Mouse (Mus musculus): Measurements from ENCODE around the gene Tdrd7. TPM values are rescaled to one million over a fixed set of nuclear protein-coding genes. Genes with fewer than 3 reads are reported as not detected.

The Tdrd7 gene
- polyA plus RNA-seq, 1 experiment = 22.2 TPM

DNA sequence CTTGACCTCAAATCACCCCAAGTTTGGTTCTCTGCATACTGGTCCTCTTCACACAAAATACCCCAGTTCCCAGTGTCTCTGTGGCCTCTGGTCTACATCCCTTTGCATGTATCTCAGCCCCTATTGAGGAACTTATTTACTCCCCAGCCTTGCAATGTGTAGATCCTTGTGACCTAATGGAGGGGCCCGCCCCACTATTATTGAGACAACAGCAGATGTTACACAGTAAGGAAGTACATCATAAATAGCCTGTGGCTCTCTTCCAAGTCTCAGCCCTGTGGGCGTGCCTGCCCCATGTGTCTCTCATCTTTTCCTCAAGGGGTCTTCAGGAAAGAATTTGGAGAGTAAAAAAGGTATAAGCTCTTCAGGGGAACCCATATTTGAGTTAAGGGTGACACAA is 111.8 kb downstream of the Tdrd7 start:
- no peak overlapping the region for H3K4me3 ChIP-seq (ENCODE audit: insufficient read depth, low read depth, low read length)
- no peak overlapping the region for H3K27ac ChIP-seq (replicated peaks; ENCODE audit: low read depth, low read length)
- H3K4me1 ChIP-seq (ENCODE audit: control insufficient read depth, insufficient read depth, insufficient read length, low read length) = no peaks in the 10 kb centered on the region

DNA sequence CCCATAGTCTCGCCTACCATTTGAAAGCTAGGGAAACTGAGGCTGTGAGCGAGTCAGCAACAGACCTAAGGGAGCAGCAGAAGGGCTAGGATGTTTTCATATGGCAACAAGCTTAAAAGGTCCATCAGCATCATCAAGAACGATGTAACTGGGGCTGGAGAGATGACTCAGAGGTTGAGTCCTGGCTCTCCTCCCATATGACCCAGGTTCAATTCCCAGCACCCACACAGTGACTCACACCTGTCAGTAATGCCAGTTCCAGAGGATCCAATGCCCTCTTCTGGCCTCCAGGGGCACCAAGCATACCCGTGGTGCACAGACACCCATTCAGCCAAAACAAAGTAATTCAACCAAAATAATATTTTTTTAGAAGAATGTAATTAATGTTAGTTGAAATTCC is 115.1 kb downstream of the Tdrd7 start:
- Histone ChIP-seq H3K27ac (replicated peaks; ENCODE audit: low read depth, low read length) (no peak overlapping the region), H3K4me1 (ENCODE audit: control insufficient read depth, insufficient read depth, insufficient read length, low read length) (no peaks in the 10 kb centered on the region), H3K4me3 (ENCODE audit: insufficient read depth, low read depth, low read length) (no peak overlapping the region)

DNA sequence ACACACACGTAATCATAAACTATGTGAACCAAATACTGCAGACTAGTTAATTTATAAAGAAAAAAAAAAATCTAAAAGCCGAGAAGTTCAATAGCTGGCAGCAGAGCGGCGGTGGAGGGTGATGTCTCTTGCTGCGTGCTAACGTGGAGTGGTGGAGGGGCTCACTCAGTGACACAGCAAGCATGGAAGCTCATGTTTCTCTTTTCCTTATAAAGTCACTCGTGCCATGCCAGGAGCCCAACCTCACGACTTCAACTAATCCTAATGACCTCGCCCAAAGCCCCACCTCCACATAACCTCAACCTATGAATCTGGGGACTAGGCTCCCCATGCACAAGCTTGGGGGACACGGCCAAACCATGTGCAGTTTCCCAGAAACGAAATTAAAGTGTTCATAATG is 117.4 kb downstream of the Tdrd7 start:
- no peak overlapping the region for H3K4me3 ChIP-seq (ENCODE audit: insufficient read depth, low read depth, low read length)
- peaks cover 12% of the 10 kb centered on the region for H3K4me1 ChIP-seq (ENCODE audit: control insufficient read depth, insufficient read depth, insufficient read length, low read length)
- H3K27ac ChIP-seq (replicated peaks; ENCODE audit: low read depth, low read length) = no peak overlapping the region

Other genes with a start within 250 kb of the Tdrd7 start
- gene Aldh1b1, start 166.3 kb upstream of the Tdrd7 start, polyA plus RNA-seq (2012; ENCODE audit: insufficient read depth, insufficient read length, missing spikeins) = 0.50 and 0.79 TPM in 2 replicates
- not detected in 2 replicates for gene Igfbpl1, start 138.4 kb upstream of the Tdrd7 start, polyA plus RNA-seq (2012; ENCODE audit: insufficient read depth, insufficient read length, missing spikeins)
- gene Stra6l, start 116.7 kb upstream of the Tdrd7 start, polyA plus RNA-seq (2012; ENCODE audit: insufficient read depth, insufficient read length, missing spikeins) = not detected in 2 replicates
- not detected in 2 replicates for gene Ccdc180, start 75.0 kb upstream of the Tdrd7 start, polyA plus RNA-seq (2012; ENCODE audit: insufficient read depth, insufficient read length, missing spikeins)
- 2.3 and 5.8 TPM in 2 replicates for gene Tmod1, start 73.6 kb downstream of the Tdrd7 start, polyA plus RNA-seq (2012; ENCODE audit: insufficient read depth, insufficient read length, missing spikeins)
- gene Ncbp1, start 173.3 kb downstream of the Tdrd7 start, polyA plus RNA-seq (2012; ENCODE audit: insufficient read depth, insufficient read length, missing spikeins) = 24.7 and 36.1 TPM in 2 replicates
- gene Tstd2, start 173.4 kb downstream of the Tdrd7 start, polyA plus RNA-seq (2012; ENCODE audit: insufficient read depth, insufficient read length, missing spikeins) = 13.8 and 15.5 TPM in 2 replicates
- 19.5 and 26.9 TPM in 2 replicates for gene Xpa, start 231.0 kb downstream of the Tdrd7 start, polyA plus RNA-seq (2012; ENCODE audit: insufficient read depth, insufficient read length, missing spikeins)